In the genomic region with DNA sequence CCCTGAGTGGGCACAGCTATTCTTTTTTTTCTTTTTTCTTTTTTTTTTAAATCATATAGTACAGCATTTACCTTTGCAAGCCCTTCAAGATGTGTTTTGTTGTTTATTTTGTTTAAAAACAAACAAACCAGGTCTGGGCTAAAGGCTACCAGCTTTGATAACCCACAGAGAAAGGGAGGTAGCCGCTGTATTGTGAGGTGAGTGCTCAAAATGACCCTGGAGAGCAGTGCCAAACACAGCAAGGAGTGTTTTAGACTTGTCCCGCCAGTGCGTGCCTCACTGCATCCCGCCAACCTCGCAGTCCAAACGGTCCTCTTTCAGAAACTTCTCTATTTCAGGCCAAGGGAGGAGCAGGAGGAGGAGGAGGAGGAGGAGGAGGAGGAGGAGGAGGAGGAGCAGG, we compare ENCODE assay signal across 9 mouse cellular contexts.
DNase-seq lines count a peak whose midpoint lies in the region; ATAC-seq and TF ChIP-seq lines count a peak whose summit lies in the region.
"Had no signal": no experiment of that assay in that cellular context is flagged by ENCODE, and none has a peak within 500 bp of the region (broad histone marks: within the 10 kb centered on the region; RNA-seq: fewer than 3 reads in every experiment).

No protein-coding gene starts in this region.

- peaks cover 18% of the 10 kb centered on the region for H3K4me1 ChIP-seq in thymus, adult 2 months (replicated peaks; ENCODE audit: control insufficient read depth, insufficient read depth, low read length)
- H3K4me1 ChIP-seq in heart, embryonic 11.5 days (ENCODE audit: control insufficient read depth, insufficient read depth, low read length), result peaks cover 23% of the 10 kb centered on the region
- peaks cover 25% of the 10 kb centered on the region for H3K4me1 ChIP-seq in liver, embryonic 15.5 days (replicated peaks)
- H3K4me1 ChIP-seq in stomach, postnatal 0 days (replicated peaks; ENCODE audit: control insufficient read depth, insufficient read depth), result no peaks in the 10 kb centered on the region

- H3K27ac ChIP-seq in thymus, adult 2 months (ENCODE audit: control insufficient read depth, insufficient read depth, low read length), result peak overlapping the region; percentile 26; the same call in 1 of the 2 replicates
- H3K27ac ChIP-seq in heart, embryonic 11.5 days (ENCODE audit: low read depth, low read length), result peak overlapping the region; percentile 52
- H3K27ac ChIP-seq in liver, embryonic 15.5 days (replicated peaks), result peak overlapping the region; percentile 74
- H3K27ac ChIP-seq in stomach, postnatal 0 days (replicated peaks), result peak overlapping the region; percentile 79

- TF ChIP-seq EP300 in stomach, postnatal 0 days (optimal IDR thresholded peaks at IDR 0.05), result no peak

- no peak overlapping the region for H3K9ac ChIP-seq in heart, embryonic 11.5 days (ENCODE audit: low read depth, low read length)
- no peak overlapping the region for H3K9ac ChIP-seq in liver, embryonic 15.5 days
- H3K9ac ChIP-seq in stomach, postnatal 0 days (ENCODE audit: low read length), result no peak overlapping the region

- no peaks in the 10 kb centered on the region for H3K27me3 ChIP-seq in thymus, adult 2 months (ENCODE audit: control insufficient read depth, insufficient read depth, low read length)
- no peaks in the 10 kb centered on the region for H3K27me3 ChIP-seq in heart, embryonic 11.5 days (ENCODE audit: control insufficient read depth, insufficient read depth, low read length)
- H3K27me3 ChIP-seq in liver, embryonic 15.5 days, result no peaks in the 10 kb centered on the region
- H3K27me3 ChIP-seq in stomach, postnatal 0 days (ENCODE audit: control insufficient read depth, insufficient read depth, low read length), result no peaks in the 10 kb centered on the region

- ATAC-seq in heart, embryonic 11.5 days (replicated peaks; ENCODE audit: insufficient number of reproducible peaks, low FRiP score, low TSS enrichment), result no peak
- no peak for ATAC-seq in liver, embryonic 15.5 days (ENCODE audit: insufficient read depth)
- peak; percentile 28; the same call in 1 of the 2 replicates for ATAC-seq in stomach, postnatal 0 days (ENCODE audit: low FRiP score, low TSS enrichment)
- no peak for ATAC-seq in cerebellum, adult (ENCODE audit: insufficient number of reproducible peaks, low FRiP score, low TSS enrichment)

- TF ChIP-seq CTCF in thymus, adult 2 months (IDR thresholded peaks at IDR 0.05; ENCODE audit: borderline replicate concordance, control insufficient read depth, extremely low read depth, insufficient read depth, low read length, poor library complexity), result no peak
- no peak for TF ChIP-seq CTCF in stomach, postnatal 0 days (IDR thresholded peaks at IDR 0.05; ENCODE audit: low read depth)

- no peak for DNase-seq in thymus, adult 2 months
- no peak for DNase-seq in thymus, postnatal 10 days (ENCODE audit: low spot score in 2 of 2)
- peak; percentile 26 for DNase-seq in stomach, postnatal 0 days (ENCODE audit: low spot score)
- DNase-seq in ovary, postnatal 10 days (ENCODE audit: low spot score), result no peak
- DNase-seq: retina, postnatal 1 day had no signal

- no peak for TF ChIP-seq POLR2A in thymus, adult 2 months (IDR thresholded peaks at IDR 0.05; ENCODE audit: control insufficient read depth, extremely low read depth, insufficient read depth, low read length, poor library complexity)

- 18% methylated on average over 6 of the region's 6 CpGs for WGBS in thymus, adult 2 months
- WGBS in heart, embryonic 11.5 days (ENCODE audit: insufficient replicate concordance), result 47% methylated on average over 6 of the region's 6 CpGs
- WGBS in liver, embryonic 15.5 days (ENCODE audit: insufficient replicate concordance), result 8% methylated on average over 6 of the region's 6 CpGs
- WGBS in stomach, postnatal 0 days, result 30% methylated on average over 6 of the region's 6 CpGs

- no peak overlapping the region for H3K4me2 ChIP-seq in heart, embryonic 11.5 days
- H3K4me2 ChIP-seq in liver, embryonic 15.5 days, result peak overlapping the region; percentile 18; the same call in 1 of the 2 replicates
- no peak overlapping the region for H3K4me2 ChIP-seq in stomach, postnatal 0 days (replicated peaks; ENCODE audit: low read depth)

- H3K4me3 ChIP-seq in thymus, adult 2 months (ENCODE audit: control insufficient read depth, insufficient read depth, low read length), result no peak overlapping the region
- H3K4me3 ChIP-seq in heart, embryonic 11.5 days (ENCODE audit: low read depth, low read length), result no peak overlapping the region
- no peak overlapping the region for H3K4me3 ChIP-seq in liver, embryonic 15.5 days (replicated peaks)
- H3K4me3 ChIP-seq in stomach, postnatal 0 days (ENCODE audit: low read depth, low read length), result no peak overlapping the region
- H3K4me3 ChIP-seq: erythroblast, embryonic 14.5 days had no signal

- no peaks in the 10 kb centered on the region for H3K36me3 ChIP-seq in thymus, adult 2 months (ENCODE audit: control insufficient read depth, insufficient read depth, low read length)
- H3K36me3 ChIP-seq in heart, embryonic 11.5 days (ENCODE audit: control insufficient read depth, insufficient read depth, low read length), result no peaks in the 10 kb centered on the region
- H3K36me3 ChIP-seq in liver, embryonic 15.5 days (replicated peaks), result no peaks in the 10 kb centered on the region
- no peaks in the 10 kb centered on the region for H3K36me3 ChIP-seq in stomach, postnatal 0 days (ENCODE audit: control insufficient read depth, insufficient read depth, low read length)

- no peaks in the 10 kb centered on the region for H3K9me3 ChIP-seq in heart, embryonic 11.5 days (replicated peaks; ENCODE audit: control insufficient read depth, low read length)
- H3K9me3 ChIP-seq in liver, embryonic 15.5 days (replicated peaks), result no peaks in the 10 kb centered on the region
- H3K9me3 ChIP-seq in stomach, postnatal 0 days (ENCODE audit: control insufficient read depth, low read length), result no peaks in the 10 kb centered on the region

Comparison
In these comparisons a context has a peak if more than half of its experiments do, and no peak if none do; other contexts are left out.
1. H3K27ac ChIP-seq: peak in every context shown above with its lines; median percentile 79 in stomach, postnatal 0 days; 74 in liver, embryonic 15.5 days; 52 in heart, embryonic 11.5 days; 26 in thymus, adult 2 months.